Mouse (Mus musculus): ENCODE data around the gene Fam120b. TPM values are rescaled to one million over a fixed set of nuclear protein-coding genes. Genes with fewer than 3 reads are reported as not detected.
A peak's percentile ranks its signal among the peaks of the same experiment; 100 is the strongest.

Fam120b gene
- total and polyA plus RNA-seq, 2 experiments from 2014 or later: 35.8 to 40.6 TPM

DNA sequence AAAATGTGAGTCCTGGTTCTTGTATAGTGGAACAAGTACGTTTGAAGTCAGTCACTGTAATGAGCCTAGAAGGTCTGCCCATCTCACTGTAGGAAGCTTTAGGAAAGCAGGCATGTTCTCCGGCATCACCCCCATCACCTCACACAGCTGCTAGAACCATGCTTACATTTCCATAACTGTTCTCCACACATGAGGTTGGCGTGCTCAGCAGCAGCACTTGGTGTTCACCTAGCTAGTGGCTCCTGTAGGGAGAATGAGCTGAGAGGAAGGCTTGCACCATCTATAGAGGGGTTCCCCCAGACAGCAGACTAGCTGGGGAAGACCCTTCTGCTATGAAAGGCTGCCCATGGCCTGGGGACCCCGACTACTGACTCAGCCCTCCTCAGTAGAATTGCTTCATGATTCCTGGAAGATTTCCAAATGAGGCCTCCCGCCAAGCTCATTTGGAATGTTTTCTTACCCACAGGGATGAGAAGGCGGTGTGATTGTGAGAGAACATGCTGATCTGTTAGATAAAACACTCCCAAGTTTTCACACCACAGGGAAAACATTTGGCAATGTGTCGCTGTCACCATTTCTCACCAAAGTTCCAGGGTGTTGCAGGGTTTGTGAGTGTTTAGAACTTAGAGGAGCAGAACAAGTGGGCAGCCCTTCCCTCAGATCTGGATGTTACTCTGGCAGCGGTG, 27.2 kb downstream of the Fam120b start:
- H3K36me3 ChIP-seq (ENCODE audit: insufficient read depth, low read length): peaks cover 87% of the 10 kb centered on the region
- no peak for TF ChIP-seq CTCF (IDR thresholded peaks at IDR 0.05)
- H3K27me3 ChIP-seq (ENCODE audit: insufficient read depth, low read length): no peaks in the 10 kb centered on the region
- H3K4me3 ChIP-seq (ENCODE audit: low read depth, low read length): no peak overlapping the region
- no peaks in the 10 kb centered on the region for H3K9me3 ChIP-seq (ENCODE audit: low read length)
- no peak overlapping the region for H3K27ac ChIP-seq (ENCODE audit: low read depth, low read length)
- DNase-seq (ENCODE audit: low spot score): peak; percentile 9
- WGBS: 83% methylated on average over 8 of the region's 8 CpGs
- no peaks in the 10 kb centered on the region for H3K4me1 ChIP-seq (ENCODE audit: insufficient read depth, low read length)
- no peak for ATAC-seq (ENCODE audit: low FRiP score)
- no peak overlapping the region for H3K4me2 ChIP-seq (ENCODE audit: low read depth, low read length, poor library complexity, severe bottlenecking)
- H3K9ac ChIP-seq (replicated peaks; ENCODE audit: low read length, poor library complexity, severe bottlenecking): no peak overlapping the region

GRCm38 (mm10) chr17:15425931-15426330, 29.9 kb downstream of the Fam120b start:
- Histone ChIP-seq H3K27me3 (ENCODE audit: insufficient read depth, low read length) (no peaks in the 10 kb centered on the region), H3K9ac (replicated peaks; ENCODE audit: low read length, poor library complexity, severe bottlenecking) (no peak overlapping the region), H3K36me3 (ENCODE audit: insufficient read depth, low read length) (peaks cover 79% of the 10 kb centered on the region), H3K4me2 (ENCODE audit: low read depth, low read length, poor library complexity, severe bottlenecking) (no peak overlapping the region), H3K4me1 (ENCODE audit: insufficient read depth, low read length) (no peaks in the 10 kb centered on the region), H3K4me3 (ENCODE audit: low read depth, low read length) (no peak overlapping the region), H3K27ac (ENCODE audit: low read depth, low read length) (no peak overlapping the region), H3K9me3 (ENCODE audit: low read length) (no peaks in the 10 kb centered on the region)
- WGBS: 94% methylated on average over 3 of the region's 3 CpGs
- no peak for DNase-seq (ENCODE audit: low spot score)
- no peak for ATAC-seq (ENCODE audit: low FRiP score)
- no peak for TF ChIP-seq CTCF (IDR thresholded peaks at IDR 0.05)

- no peak for DNase-seq (ENCODE audit: low spot score)
- WGBS: 88% methylated on average over 6 of the region's 6 CpGs
- Histone ChIP-seq H3K4me3 (ENCODE audit: low read depth, low read length) (no peak overlapping the region), H3K27me3 (ENCODE audit: insufficient read depth, low read length) (no peaks in the 10 kb centered on the region), H3K9ac (replicated peaks; ENCODE audit: low read length, poor library complexity, severe bottlenecking) (no peak overlapping the region), H3K36me3 (ENCODE audit: insufficient read depth, low read length) (peaks cover 63% of the 10 kb centered on the region), H3K27ac (ENCODE audit: low read depth, low read length) (no peak overlapping the region), H3K4me2 (ENCODE audit: low read depth, low read length, poor library complexity, severe bottlenecking) (no peak overlapping the region), H3K4me1 (ENCODE audit: insufficient read depth, low read length) (no peaks in the 10 kb centered on the region), H3K9me3 (ENCODE audit: low read length) (no peaks in the 10 kb centered on the region)
- no peak for TF ChIP-seq CTCF (IDR thresholded peaks at IDR 0.05)
- ATAC-seq (ENCODE audit: low FRiP score): no peak
These were observed 33.4 kb downstream of the Fam120b start for GRCm38 (mm10) chr17:15429451-15429850.

DNA sequence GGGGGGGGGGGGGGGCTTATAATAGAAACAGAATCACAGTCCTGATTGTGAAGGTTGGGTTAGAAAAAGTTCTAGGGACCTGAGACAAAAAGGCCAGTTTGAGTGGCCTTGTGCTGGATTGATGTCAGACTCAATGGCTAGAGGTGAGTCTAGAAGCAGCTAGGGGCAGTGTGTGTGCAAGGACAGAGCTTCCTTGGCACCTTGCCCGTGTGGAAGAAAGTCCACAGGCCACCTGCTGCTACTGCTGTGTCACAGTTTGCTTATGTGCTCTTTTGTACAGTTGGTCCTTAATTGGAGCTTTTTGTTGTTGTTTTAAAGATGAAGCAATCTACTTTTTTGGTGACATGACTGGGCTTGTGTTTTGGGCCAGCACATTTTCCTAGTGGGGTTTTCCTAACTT, 33.9 kb downstream of the Fam120b start:
- Histone ChIP-seq H3K27me3 (ENCODE audit: insufficient read depth, low read length) (no peaks in the 10 kb centered on the region), H3K4me2 (ENCODE audit: low read depth, low read length, poor library complexity, severe bottlenecking) (no peak overlapping the region), H3K36me3 (ENCODE audit: insufficient read depth, low read length) (peaks cover 60% of the 10 kb centered on the region), H3K27ac (ENCODE audit: low read depth, low read length) (no peak overlapping the region), H3K4me3 (ENCODE audit: low read depth, low read length) (no peak overlapping the region), H3K9me3 (ENCODE audit: low read length) (no peaks in the 10 kb centered on the region), H3K9ac (replicated peaks; ENCODE audit: low read length, poor library complexity, severe bottlenecking) (no peak overlapping the region), H3K4me1 (ENCODE audit: insufficient read depth, low read length) (no peaks in the 10 kb centered on the region)
- ATAC-seq (ENCODE audit: low FRiP score) (no peak), DNase-seq (ENCODE audit: low spot score) (no peak)
- TF ChIP-seq CTCF (IDR thresholded peaks at IDR 0.05): no peak
- 38% methylated on average over 1 of the region's 1 CpGs for WGBS

DNA sequence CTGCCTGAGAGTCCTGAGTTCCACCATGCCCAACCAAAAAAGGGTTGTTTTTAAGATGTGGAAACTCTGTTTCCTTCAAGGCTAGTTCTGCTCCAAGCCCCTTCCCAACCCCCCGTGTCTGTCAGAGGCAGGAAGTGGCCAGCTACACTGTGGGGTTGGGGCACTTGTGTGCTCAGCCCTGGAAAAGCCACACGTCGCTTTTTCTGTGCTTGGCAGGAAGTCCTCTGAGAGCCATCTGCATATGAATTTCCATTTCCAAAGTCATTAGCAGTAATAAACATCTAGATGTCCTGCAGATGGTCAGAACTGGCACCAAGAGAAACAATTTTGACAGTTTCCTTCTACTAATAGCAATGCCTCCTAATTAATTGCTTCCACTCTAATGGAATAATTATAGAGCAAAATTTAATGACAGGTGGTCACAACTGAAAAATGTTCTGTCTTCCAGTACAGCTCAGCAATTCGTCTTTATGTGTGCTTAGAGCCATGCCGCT, 35.1 kb downstream of the Fam120b start:
- TF ChIP-seq CTCF (IDR thresholded peaks at IDR 0.05): no peak
- H3K4me2 ChIP-seq (ENCODE audit: low read depth, low read length, poor library complexity, severe bottlenecking): no peak overlapping the region
- no peaks in the 10 kb centered on the region for H3K9me3 ChIP-seq (ENCODE audit: low read length)
- no peak overlapping the region for H3K4me3 ChIP-seq (ENCODE audit: low read depth, low read length)
- H3K36me3 ChIP-seq (ENCODE audit: insufficient read depth, low read length): peaks cover 49% of the 10 kb centered on the region
- no peak overlapping the region for H3K27ac ChIP-seq (ENCODE audit: low read depth, low read length)
- no peaks in the 10 kb centered on the region for H3K4me1 ChIP-seq (ENCODE audit: insufficient read depth, low read length)
- no peak overlapping the region for H3K9ac ChIP-seq (replicated peaks; ENCODE audit: low read length, poor library complexity, severe bottlenecking)
- DNase-seq (ENCODE audit: low spot score): peak; percentile 35
- H3K27me3 ChIP-seq (ENCODE audit: insufficient read depth, low read length): no peaks in the 10 kb centered on the region
- WGBS: 83% methylated on average over 5 of the region's 5 CpGs
- no peak for ATAC-seq (ENCODE audit: low FRiP score)

GRCm38 (mm10) chr17:15431551-15431950, 35.5 kb downstream of the Fam120b start:
- Histone ChIP-seq H3K9me3 (ENCODE audit: low read length) (no peaks in the 10 kb centered on the region), H3K4me1 (ENCODE audit: insufficient read depth, low read length) (no peaks in the 10 kb centered on the region), H3K4me3 (ENCODE audit: low read depth, low read length) (no peak overlapping the region), H3K9ac (replicated peaks; ENCODE audit: low read length, poor library complexity, severe bottlenecking) (no peak overlapping the region), H3K27me3 (ENCODE audit: insufficient read depth, low read length) (no peaks in the 10 kb centered on the region), H3K27ac (ENCODE audit: low read depth, low read length) (no peak overlapping the region), H3K36me3 (ENCODE audit: insufficient read depth, low read length) (peaks cover 47% of the 10 kb centered on the region), H3K4me2 (ENCODE audit: low read depth, low read length, poor library complexity, severe bottlenecking) (no peak overlapping the region)
- no peak for DNase-seq (ENCODE audit: low spot score)
- no peak for ATAC-seq (ENCODE audit: low FRiP score)
- TF ChIP-seq CTCF (IDR thresholded peaks at IDR 0.05): no peak
- WGBS: 97% methylated on average over 4 of the region's 4 CpGs
